Mouse (Mus musculus) MEL (cell line): ENCODE results near the gene Accs. TPM values are rescaled to one million over a fixed set of nuclear protein-coding genes. Genes with fewer than 3 reads are reported as not detected.

Experiments
- DNase-seq: peaks from one replicate; pipeline ENCODE4 v3.0.0; 2011; ENCODE audit warnings: low read depth, low spot score
- H3K27ac ChIP-seq: 2 replicates; pipeline ENCODE4 v1.5.1; 2012; ENCODE audit warnings: low read depth, mild to moderate bottlenecking, control low read depth, low read length, moderate library complexity; ENCODE audit not compliant: control insufficient read depth
- H3K27me3 ChIP-seq, 2 experiments: fragments of 150-350 bp in 1 of 2; sonication (generic) in 1 of 2; 2 replicates each; pipeline ENCODE4 v1.6.1; 2012; ENCODE audit warnings: low read length in 2 of 2, mild to moderate bottlenecking in 2 of 2, improper control_type of control experiment in 1 of 2, moderate library complexity in 1 of 2; ENCODE audit not compliant: insufficient read depth in 2 of 2, control insufficient read depth in 1 of 2
- H3K36me3 ChIP-seq, 2 experiments: 2 replicates each; pipeline ENCODE4 v1.6.1; 2012 to 2014; ENCODE audit warnings: low read length in 2 of 2, improper control_type of control experiment in 1 of 2, inconsistent platforms in 1 of 2, mild to moderate bottlenecking in 1 of 2; ENCODE audit not compliant: insufficient read depth in 2 of 2, control insufficient read depth in 1 of 2
- H3K4me1 ChIP-seq, 2 experiments: fragments of 150-350 bp in 1 of 2; sonication (generic) in 1 of 2; 2 replicates each; pipeline ENCODE4 v1.6.1; 2012; ENCODE audit warnings: low read length in 2 of 2, improper control_type of control experiment in 1 of 2, mild to moderate bottlenecking in 1 of 2; ENCODE audit not compliant: insufficient read depth in 2 of 2, control insufficient read depth in 1 of 2
- H3K4me3 ChIP-seq, 2 experiments: fragments of 150-350 bp in 1 of 2; sonication (generic) in 1 of 2; 2 replicates each; pipeline ENCODE4 v1.5.1; 2012; ENCODE audit warnings: low read depth in 2 of 2, low read length in 2 of 2, mild to moderate bottlenecking in 2 of 2, moderate library complexity in 2 of 2, control low read depth in 1 of 2, improper control_type of control experiment in 1 of 2; ENCODE audit not compliant: control insufficient read depth in 1 of 2, insufficient read depth in 1 of 2
- H3K79me2 ChIP-seq: 2 replicates; pipeline ENCODE4 v1.6.1; 2012; ENCODE audit warnings: mild to moderate bottlenecking, low read length, moderate library complexity; ENCODE audit not compliant: control insufficient read depth, poor library complexity, insufficient read depth
- H3K9ac ChIP-seq: 2 replicates; pipeline ENCODE4 v1.6.1; 2012; ENCODE audit warnings: low read depth, mild to moderate bottlenecking, control low read depth, low read length, moderate library complexity; ENCODE audit not compliant: control insufficient read depth, poor library complexity, severe bottlenecking
- H3K9me3 ChIP-seq: fragments of 150-350 bp; sonication (generic); replicated peaks from 2 replicates; pipeline ENCODE4 v1.6.1; 2012; ENCODE audit warnings: mild to moderate bottlenecking, low read length, improper control_type of control experiment, moderate library complexity; ENCODE audit not compliant: insufficient read depth
- CHD2 ChIP-seq: IDR thresholded peaks from 2 replicates; pipeline ENCODE4 v1.6.1; 2011; ENCODE audit warnings: low read length, improper control_type of control experiment
- ELF1 ChIP-seq: IDR thresholded peaks from 2 replicates; pipeline ENCODE4 v1.6.1; 2014; ENCODE audit warnings: low read depth, mild to moderate bottlenecking, inconsistent platforms, low read length, improper control_type of control experiment, moderate library complexity
- EP300 ChIP-seq, 2 experiments: IDR thresholded peaks; 2 replicates each; pipeline ENCODE4 v1.6.1; 2011; ENCODE audit warnings: improper control_type of control experiment in 2 of 2, low read length in 2 of 2, low read depth in 1 of 2, mild to moderate bottlenecking in 1 of 2
- ETS1 ChIP-seq: IDR thresholded peaks from 2 replicates; pipeline ENCODE4 v1.6.1; 2012; ENCODE audit warnings: low read depth, mild to moderate bottlenecking, inconsistent platforms, low read length, improper control_type of control experiment, moderate library complexity
- GABPA ChIP-seq: IDR thresholded peaks from 2 replicates; pipeline ENCODE4 v1.6.1; 2012; ENCODE audit warnings: low read depth, mild to moderate bottlenecking, inconsistent platforms, low read length, improper control_type of control experiment, moderate library complexity
- GATA1 ChIP-seq: IDR thresholded peaks from 2 replicates; pipeline ENCODE4 v1.6.1; 2011; ENCODE audit warnings: low read depth, low read length, improper control_type of control experiment
- HCFC1 ChIP-seq: IDR thresholded peaks from 2 replicates; pipeline ENCODE4 v1.6.1; 2012; ENCODE audit warnings: low read depth, mild to moderate bottlenecking, inconsistent platforms, low read length, improper control_type of control experiment, moderate library complexity
- JUND ChIP-seq: IDR thresholded peaks from 2 replicates; pipeline ENCODE4 v1.6.1; 2011; ENCODE audit warnings: low read depth, mild to moderate bottlenecking, improper control_type of control experiment, low read length
- MAFK ChIP-seq: IDR thresholded peaks from 2 replicates; pipeline ENCODE4 v1.6.1; 2011; ENCODE audit warnings: low read depth, mild to moderate bottlenecking, low read length, improper control_type of control experiment, borderline replicate concordance
- MAX ChIP-seq: IDR thresholded peaks from 2 replicates; pipeline ENCODE4 v1.6.1; 2011; ENCODE audit warnings: low read length, improper control_type of control experiment
- MYB ChIP-seq: IDR thresholded peaks from 2 replicates; pipeline ENCODE4 v1.6.1; 2011; ENCODE audit warnings: mild to moderate bottlenecking, low read depth, low read length, improper control_type of control experiment
- NELFE ChIP-seq: IDR thresholded peaks from 2 replicates; pipeline ENCODE4 v1.6.1; 2011; ENCODE audit warnings: low read depth, low read length, improper control_type of control experiment
- NRF1 ChIP-seq: IDR thresholded peaks from 2 replicates; pipeline ENCODE4 v1.6.1; 2014; ENCODE audit warnings: low read depth, mild to moderate bottlenecking, inconsistent platforms, low read length, improper control_type of control experiment, moderate library complexity; ENCODE audit not compliant: poor library complexity, insufficient read depth, severe bottlenecking
- POLR2A ChIP-seq, 2 experiments: IDR thresholded peaks; 2 replicates each; pipeline ENCODE4 v1.6.1; 2011 to 2012; ENCODE audit warnings: low read length in 2 of 2, mild to moderate bottlenecking in 2 of 2, control low read depth in 1 of 2, improper control_type of control experiment in 1 of 2, low read depth in 1 of 2, moderate library complexity in 1 of 2; ENCODE audit not compliant: control insufficient read depth in 1 of 2, insufficient read depth in 1 of 2, poor library complexity in 1 of 2
- POLR2AphosphoS2 ChIP-seq: IDR thresholded peaks from 2 replicates; pipeline ENCODE4 v1.6.1; 2011; ENCODE audit warnings: low read length, improper control_type of control experiment
- RAD21 ChIP-seq: IDR thresholded peaks from 2 replicates; pipeline ENCODE4 v1.6.1; 2011; ENCODE audit warnings: mild to moderate bottlenecking, low read depth, low read length, improper control_type of control experiment
- RCOR1 ChIP-seq: IDR thresholded peaks from 2 replicates; pipeline ENCODE4 v1.6.1; 2012; ENCODE audit warnings: low read depth, mild to moderate bottlenecking, inconsistent platforms, low read length, improper control_type of control experiment
- SIN3A ChIP-seq: IDR thresholded peaks from 2 replicates; pipeline ENCODE4 v1.6.1; 2012; ENCODE audit warnings: low read length, improper control_type of control experiment, inconsistent platforms
- TAL1 ChIP-seq: IDR thresholded peaks from 2 replicates; pipeline ENCODE4 v1.6.1; 2012; ENCODE audit warnings: mild to moderate bottlenecking, inconsistent platforms, low read length, moderate library complexity, mixed read lengths
- TCF12 ChIP-seq: IDR thresholded peaks from 2 replicates; pipeline ENCODE4 v1.6.1; 2014; ENCODE audit warnings: low read depth, mild to moderate bottlenecking, inconsistent platforms, low read length, improper control_type of control experiment, moderate library complexity
- ZC3H11A ChIP-seq: IDR thresholded peaks from 2 replicates; pipeline ENCODE4 v1.6.1; 2012; ENCODE audit warnings: low read depth, mild to moderate bottlenecking, inconsistent platforms, low read length, improper control_type of control experiment
- ZKSCAN1 ChIP-seq: IDR thresholded peaks from 2 replicates; pipeline ENCODE4 v1.6.1; 2012; ENCODE audit warnings: low read depth, mild to moderate bottlenecking, inconsistent platforms, low read length, improper control_type of control experiment, moderate library complexity
- ZNF384 ChIP-seq: IDR thresholded peaks from 2 replicates; pipeline ENCODE4 v1.6.1; 2012; ENCODE audit warnings: low read depth, mild to moderate bottlenecking, inconsistent platforms, low read length, improper control_type of control experiment
- polyA plus RNA-seq, 2 experiments: library from polyadenylated mRNA; stranded (reverse) in 1 of 2; unstranded in 1 of 2; fragments of >175 nt in 1 of 2; fragments of >200 nt in 1 of 2; gene quantifications; 2 replicates each; pipeline versions ENCODE4 v1.2.1 to v1.2.4; 2012; ENCODE audit warnings: low replicate concordance in 2 of 2, low read depth in 1 of 2; ENCODE audit not compliant: insufficient read length in 2 of 2, insufficient read depth in 1 of 2, missing spikeins in 1 of 2
- total RNA-seq: library from RNA; depleted of rRNA; stranded (reverse); fragments of 300-350 nt; gene quantifications from 2 replicates; pipeline ENCODE4 v1.2.3, GENCODE M21; 2012

The Accs gene
- total and polyA plus RNA-seq, 3 experiments = 1.0 to 4.5 TPM; not detected in 1

- H3K36me3 ChIP-seq = peaks cover 0 to 2% of the 10 kb centered on the region in 2 experiments; a peak in 1 of 4 replicates
Measured at GRCm38 (mm10) chr2:93790798-93791345, 58.9 kb downstream of the Accs start.

GRCm38 (mm10) chr2:93788557-93788956, 61.2 kb downstream of the Accs start:
- H3K4me1 ChIP-seq = no peaks in the 10 kb centered on the region
- TF ChIP-seq MAFK (no peak), JUND (no peak), TCF12 (no peak), POLR2A (IDR thresholded peaks at IDR 0.05; ENCODE audit: control insufficient read depth in 1 of 2, insufficient read depth in 1 of 2, low read depth in 1 of 2, low read length in 2 of 2, poor library complexity in 1 of 2) (no peak), ETS1 (no peak), ZKSCAN1 (no peak), GABPA (no peak), MAX (no peak), ZNF384 (no peak), HCFC1 (no peak), TAL1 (no peak), EP300 (IDR thresholded peaks at IDR 0.05; ENCODE audit: low read depth in 1 of 2, low read length in 2 of 2) (no peak)
- H3K9me3 ChIP-seq = no peaks in the 10 kb centered on the region
- no peak overlapping the region for H3K9ac ChIP-seq
- H3K4me3 ChIP-seq = no peak overlapping the region
- no peaks in the 10 kb centered on the region for H3K36me3 ChIP-seq
- H3K27me3 ChIP-seq = no peaks in the 10 kb centered on the region
- H3K79me2 ChIP-seq = no peaks in the 10 kb centered on the region
- H3K27ac ChIP-seq = no peak overlapping the region
- no peak for DNase-seq

More at GRCm38 (mm10) chr2:93790798-93791345, 58.9 kb downstream of the Accs start:
- H3K4me3 ChIP-seq = no peak overlapping the region
- no peak for TF ChIP-seq RCOR1
- TF ChIP-seq RAD21 = no peak
- TF ChIP-seq MYB = no peak
- TF ChIP-seq GATA1 = no peak
- TF ChIP-seq NRF1 = no peak
- TF ChIP-seq ZC3H11A = no peak
- no peak for TF ChIP-seq NELFE
- TF ChIP-seq MAX = no peak
- no peak for TF ChIP-seq ZKSCAN1
- no peak for TF ChIP-seq POLR2AphosphoS2
- TF ChIP-seq CHD2 = no peak
- no peak for TF ChIP-seq SIN3A
- no peak for TF ChIP-seq ELF1
- TF ChIP-seq, all 39 proteins: peak for 0
- Histone ChIP-seq H3K9me3 (no peaks in the 10 kb centered on the region), H3K4me1 (no peaks in the 10 kb centered on the region), H3K79me2 (no peaks in the 10 kb centered on the region), H3K27ac (no peak overlapping the region), H3K27me3 (no peaks in the 10 kb centered on the region), H3K9ac (no peak overlapping the region)
- no peak for DNase-seq
